ENCODE assay signal across 16 mouse cellular contexts in genomic region chr14:122683645-122684044, GRCm38 (mm10).
DNase-seq lines count a peak whose midpoint lies in the region; ATAC-seq and TF ChIP-seq lines count a peak whose summit lies in the region.
"Had no signal": no experiment of that assay in that cellular context is flagged by ENCODE, and none has a peak within 500 bp of the region (broad histone marks: within the 10 kb centered on the region; RNA-seq: fewer than 3 reads in every experiment).

No protein-coding gene starts in this region.

- peak; percentile 21 for DNase-seq in midbrain, postnatal 0 days (ENCODE audit: low spot score)
- DNase-seq in MN1 (ENCODE audit: low spot score), result peak; percentile 32
- peak; percentile 71 for DNase-seq in retina, postnatal 1 day
- DNase-seq in embryonic facial prominence, embryonic 10.5 days (ENCODE audit: low spot score), result no peak
- no peak for DNase-seq in frontal cortex, postnatal 36 days (ENCODE audit: low spot score in 2 of 2)
- DNase-seq: adrenal gland, adult 8-10 months; B cell, adult 2 months; gastrocnemius, postnatal 10 days; heart, adult 18-20 months; heart, postnatal 14 days had no signal

- H3K4me1 ChIP-seq in midbrain, postnatal 0 days (ENCODE audit: insufficient read depth, low read length), result no peaks in the 10 kb centered on the region
- H3K4me1 ChIP-seq in midbrain, embryonic 16.5 days (ENCODE audit: control insufficient read depth, insufficient read depth, low read length), result peaks cover 5% of the 10 kb centered on the region; the same call in 1 of the 2 replicates
- H3K4me1 ChIP-seq in embryonic facial prominence, embryonic 10.5 days, result no peaks in the 10 kb centered on the region

- no peaks in the 10 kb centered on the region for H3K36me3 ChIP-seq in midbrain, postnatal 0 days (ENCODE audit: insufficient read depth, low read length)
- H3K36me3 ChIP-seq in midbrain, embryonic 16.5 days (ENCODE audit: control insufficient read depth, insufficient read depth, low read length), result no peaks in the 10 kb centered on the region
- H3K36me3 ChIP-seq in embryonic facial prominence, embryonic 10.5 days (replicated peaks), result no peaks in the 10 kb centered on the region
- H3K36me3 ChIP-seq: heart, embryonic 15.5 days; hindbrain, embryonic 13.5 days had no signal

- H3K4me3 ChIP-seq in midbrain, postnatal 0 days (ENCODE audit: low read depth, low read length), result no peak overlapping the region
- no peak overlapping the region for H3K4me3 ChIP-seq in midbrain, embryonic 16.5 days (ENCODE audit: low read depth, low read length)
- no peak overlapping the region for H3K4me3 ChIP-seq in embryonic facial prominence, embryonic 10.5 days
- H3K4me3 ChIP-seq: forebrain, embryonic 13.5 days; heart, embryonic 15.5 days; hindbrain, embryonic 13.5 days had no signal

- H3K9me3 ChIP-seq in midbrain, postnatal 0 days (ENCODE audit: low read length), result no peaks in the 10 kb centered on the region
- no peaks in the 10 kb centered on the region for H3K9me3 ChIP-seq in midbrain, embryonic 16.5 days (replicated peaks; ENCODE audit: control insufficient read depth, low read length, poor library complexity, severe bottlenecking)
- H3K9me3 ChIP-seq in embryonic facial prominence, embryonic 10.5 days, result no peaks in the 10 kb centered on the region
- H3K9me3 ChIP-seq: forebrain, embryonic 13.5 days; heart, embryonic 15.5 days; hindbrain, embryonic 13.5 days had no signal

- 86% methylated on average over 1 of the region's 1 CpGs for WGBS in midbrain, postnatal 0 days
- 86% methylated on average over 1 of the region's 1 CpGs for WGBS in midbrain, embryonic 16.5 days
- WGBS in embryonic facial prominence, embryonic 10.5 days, result 93% methylated on average over 1 of the region's 1 CpGs

- TF ChIP-seq CTCF in midbrain, postnatal 0 days (IDR thresholded peaks at IDR 0.05), result no peak

- H3K4me2 ChIP-seq in midbrain, postnatal 0 days (ENCODE audit: low read depth, low read length, poor library complexity, severe bottlenecking), result no peak overlapping the region
- H3K4me2 ChIP-seq in midbrain, embryonic 16.5 days (ENCODE audit: low read length), result no peak overlapping the region
- H3K4me2 ChIP-seq: forebrain, embryonic 13.5 days; heart, embryonic 11.5 days; heart, embryonic 15.5 days; hindbrain, embryonic 13.5 days had no signal

- H3K27ac ChIP-seq in midbrain, postnatal 0 days (ENCODE audit: low read depth, low read length), result no peak overlapping the region
- H3K27ac ChIP-seq in midbrain, embryonic 16.5 days (ENCODE audit: low read length), result no peak overlapping the region
- no peak overlapping the region for H3K27ac ChIP-seq in embryonic facial prominence, embryonic 10.5 days (replicated peaks)
- H3K27ac ChIP-seq: forebrain, embryonic 13.5 days; heart, embryonic 15.5 days had no signal

- no peak overlapping the region for H3K9ac ChIP-seq in midbrain, postnatal 0 days (replicated peaks; ENCODE audit: low read length, poor library complexity, severe bottlenecking)
- no peak overlapping the region for H3K9ac ChIP-seq in midbrain, embryonic 16.5 days (ENCODE audit: low read depth, low read length)
- H3K9ac ChIP-seq: forebrain, embryonic 13.5 days; heart, embryonic 15.5 days; hindbrain, embryonic 13.5 days had no signal

- H3K27me3 ChIP-seq in midbrain, postnatal 0 days (ENCODE audit: insufficient read depth, low read length), result no peaks in the 10 kb centered on the region
- no peaks in the 10 kb centered on the region for H3K27me3 ChIP-seq in midbrain, embryonic 16.5 days (ENCODE audit: control insufficient read depth, insufficient read depth, low read depth, low read length)
- H3K27me3 ChIP-seq in embryonic facial prominence, embryonic 10.5 days (replicated peaks; ENCODE audit: low read depth, poor library complexity, severe bottlenecking), result no peaks in the 10 kb centered on the region
- H3K27me3 ChIP-seq: forebrain, embryonic 13.5 days; heart, embryonic 15.5 days; hindbrain, embryonic 13.5 days had no signal

- no peak for ATAC-seq in midbrain, postnatal 0 days (ENCODE audit: low FRiP score)
- ATAC-seq in midbrain, embryonic 16.5 days, result no peak
- ATAC-seq: CD4-positive, CD25-positive, alpha-beta regulatory T cell, adult 4 months had no signal

Comparison
In these comparisons a context has a peak if more than half of its experiments do, and no peak if none do; other contexts are left out.
1. DNase-seq: peak in midbrain, postnatal 0 days (single experiment), MN1 (single experiment) and retina, postnatal 1 day (single experiment); none in embryonic facial prominence, embryonic 10.5 days (single experiment) and frontal cortex, postnatal 36 days (0 of 2).